Mouse (Mus musculus): ENCODE measurements around the gene Lims1. TPM values are rescaled to one million over a fixed set of nuclear protein-coding genes. Genes with fewer than 3 reads are reported as not detected.

Lims1 gene
- polyA plus RNA-seq, 1 experiment: 0.20 TPM

DNA sequence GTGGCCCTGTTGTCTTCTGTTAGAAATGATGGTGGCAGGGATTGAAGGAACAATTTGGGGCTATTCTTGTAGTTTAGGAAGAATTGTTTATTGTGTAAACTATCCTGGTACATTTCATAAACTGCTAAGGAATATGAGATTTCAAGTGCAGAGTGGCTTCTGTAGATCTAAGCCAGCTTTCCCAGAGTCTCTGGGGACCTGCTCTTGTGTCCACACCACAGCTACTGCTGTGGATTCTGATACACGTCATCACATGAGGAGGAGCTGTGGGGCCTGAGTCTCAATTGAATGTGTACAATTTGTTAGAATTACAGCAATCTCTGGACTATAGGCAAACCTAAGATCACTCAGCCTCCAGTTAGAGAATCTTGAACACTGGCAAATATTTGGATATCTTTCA is 15.3 kb downstream of the Lims1 start:
- Histone ChIP-seq H3K4me3 (replicated peaks) (no peak overlapping the region), H3K27me3 (ENCODE audit: control insufficient read depth) (no peaks in the 10 kb centered on the region), H3K36me3 (ENCODE audit: control insufficient read depth) (peaks cover 17% of the 10 kb centered on the region), H3K9me3 (ENCODE audit: control insufficient read depth, low read length) (no peaks in the 10 kb centered on the region), H3K4me1 (ENCODE audit: control insufficient read depth) (peaks cover 18% of the 10 kb centered on the region)
- TF ChIP-seq TAL1 (IDR thresholded peaks at IDR 0.05; ENCODE audit: low read length) (no peak), GATA1 (IDR thresholded peaks at IDR 0.05; ENCODE audit: low read length) (no peak)

DNA sequence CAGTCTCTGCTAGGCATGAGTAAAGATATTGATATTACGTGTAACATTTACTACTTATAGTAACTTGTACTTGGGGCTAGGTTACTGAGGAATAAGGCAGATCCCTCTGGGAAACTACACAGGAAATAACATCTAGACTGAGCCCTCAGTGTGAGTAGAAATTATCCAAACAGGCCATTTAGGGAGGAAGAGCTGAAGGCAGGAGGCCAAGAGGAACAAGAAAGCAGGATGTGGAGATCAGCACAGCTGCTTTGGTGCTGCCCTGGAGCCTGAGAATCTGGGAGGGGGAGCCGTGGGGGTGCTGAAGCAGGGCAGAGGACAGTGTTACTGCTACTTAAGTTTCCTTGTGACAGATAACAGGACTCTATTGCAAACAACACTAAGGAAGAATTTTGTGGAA is 18.4 kb downstream of the Lims1 start:
- Histone ChIP-seq H3K36me3 (ENCODE audit: control insufficient read depth) (peaks cover 12% of the 10 kb centered on the region), H3K4me1 (ENCODE audit: control insufficient read depth) (peaks cover 17% of the 10 kb centered on the region), H3K27me3 (ENCODE audit: control insufficient read depth) (no peaks in the 10 kb centered on the region), H3K4me3 (replicated peaks) (no peak overlapping the region), H3K9me3 (ENCODE audit: control insufficient read depth, low read length) (no peaks in the 10 kb centered on the region)
- TF ChIP-seq GATA1 (IDR thresholded peaks at IDR 0.05; ENCODE audit: low read length): no peak
- no peak for TF ChIP-seq TAL1 (IDR thresholded peaks at IDR 0.05; ENCODE audit: low read length)

GRCm38 (mm10) chr10:58342199-58342598 is 18.9 kb downstream of the Lims1 start:
- peaks cover 17% of the 10 kb centered on the region for H3K4me1 ChIP-seq (ENCODE audit: control insufficient read depth)
- TF ChIP-seq GATA1 (IDR thresholded peaks at IDR 0.05; ENCODE audit: low read length): no peak
- TF ChIP-seq TAL1 (IDR thresholded peaks at IDR 0.05; ENCODE audit: low read length): no peak
- H3K9me3 ChIP-seq (ENCODE audit: control insufficient read depth, low read length): no peaks in the 10 kb centered on the region
- peaks cover 12% of the 10 kb centered on the region for H3K36me3 ChIP-seq (ENCODE audit: control insufficient read depth)
- no peak overlapping the region for H3K4me3 ChIP-seq (replicated peaks)
- no peaks in the 10 kb centered on the region for H3K27me3 ChIP-seq (ENCODE audit: control insufficient read depth)

GRCm38 (mm10) chr10:58343552-58343951 is 20.3 kb downstream of the Lims1 start:
- Histone ChIP-seq H3K9me3 (ENCODE audit: control insufficient read depth, low read length) (no peaks in the 10 kb centered on the region), H3K36me3 (ENCODE audit: control insufficient read depth) (peaks cover 13% of the 10 kb centered on the region), H3K4me3 (replicated peaks) (no peak overlapping the region), H3K27me3 (ENCODE audit: control insufficient read depth) (no peaks in the 10 kb centered on the region), H3K4me1 (ENCODE audit: control insufficient read depth) (peaks cover 17% of the 10 kb centered on the region)
- TF ChIP-seq GATA1 (IDR thresholded peaks at IDR 0.05; ENCODE audit: low read length) (no peak), TAL1 (IDR thresholded peaks at IDR 0.05; ENCODE audit: low read length) (no peak)

- TF ChIP-seq TAL1 (IDR thresholded peaks at IDR 0.05; ENCODE audit: low read length) (no peak), GATA1 (IDR thresholded peaks at IDR 0.05; ENCODE audit: low read length) (no peak)
- Histone ChIP-seq H3K36me3 (ENCODE audit: control insufficient read depth) (peaks cover 19% of the 10 kb centered on the region), H3K4me1 (ENCODE audit: control insufficient read depth) (peaks cover 29% of the 10 kb centered on the region), H3K27me3 (ENCODE audit: control insufficient read depth) (no peaks in the 10 kb centered on the region), H3K9me3 (ENCODE audit: control insufficient read depth, low read length) (no peaks in the 10 kb centered on the region), H3K4me3 (replicated peaks) (no peak overlapping the region)
Measured at GRCm38 (mm10) chr10:58350600-58350999, 27.3 kb downstream of the Lims1 start.

DNA sequence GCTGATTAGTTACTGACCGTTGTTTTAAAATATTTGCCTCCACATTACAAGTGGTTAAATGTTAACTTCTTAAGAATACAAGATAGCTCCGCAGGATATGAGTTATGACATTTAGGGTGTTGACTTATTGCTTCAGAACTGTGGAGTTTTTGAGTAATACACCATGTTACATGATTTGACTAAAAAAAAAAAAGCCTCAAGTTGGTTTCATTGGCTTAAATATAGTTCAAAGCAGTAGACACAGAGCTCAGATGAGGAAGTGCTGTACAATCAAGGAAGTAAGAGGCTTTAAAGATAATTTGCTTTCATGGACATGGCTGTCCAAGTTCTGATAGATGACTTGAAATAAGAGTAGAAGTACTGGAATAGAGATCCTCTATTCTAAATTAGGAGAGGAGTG is 28.4 kb downstream of the Lims1 start:
- TF ChIP-seq GATA1 (IDR thresholded peaks at IDR 0.05; ENCODE audit: low read length) (no peak), TAL1 (IDR thresholded peaks at IDR 0.05; ENCODE audit: low read length) (no peak)
- Histone ChIP-seq H3K4me1 (ENCODE audit: control insufficient read depth) (peaks cover 31% of the 10 kb centered on the region), H3K27me3 (ENCODE audit: control insufficient read depth) (no peaks in the 10 kb centered on the region), H3K4me3 (replicated peaks) (no peak overlapping the region), H3K9me3 (ENCODE audit: control insufficient read depth, low read length) (no peaks in the 10 kb centered on the region), H3K36me3 (ENCODE audit: control insufficient read depth) (peaks cover 25% of the 10 kb centered on the region)

- Histone ChIP-seq H3K4me1 (ENCODE audit: control insufficient read depth) (peaks cover 31% of the 10 kb centered on the region), H3K27me3 (ENCODE audit: control insufficient read depth) (no peaks in the 10 kb centered on the region), H3K4me3 (replicated peaks) (no peak overlapping the region), H3K9me3 (ENCODE audit: control insufficient read depth, low read length) (no peaks in the 10 kb centered on the region), H3K36me3 (ENCODE audit: control insufficient read depth) (peaks cover 25% of the 10 kb centered on the region)
- TF ChIP-seq GATA1 (IDR thresholded peaks at IDR 0.05; ENCODE audit: low read length): no peak
- no peak for TF ChIP-seq TAL1 (IDR thresholded peaks at IDR 0.05; ENCODE audit: low read length)
Measured at GRCm38 (mm10) chr10:58352364-58352763, 29.1 kb downstream of the Lims1 start.

GRCm38 (mm10) chr10:58354561-58354960 is 31.3 kb downstream of the Lims1 start:
- no peaks in the 10 kb centered on the region for H3K27me3 ChIP-seq (ENCODE audit: control insufficient read depth)
- no peak overlapping the region for H3K4me3 ChIP-seq (replicated peaks)
- no peaks in the 10 kb centered on the region for H3K9me3 ChIP-seq (ENCODE audit: control insufficient read depth, low read length)
- TF ChIP-seq GATA1 (IDR thresholded peaks at IDR 0.05; ENCODE audit: low read length) (no peak), TAL1 (IDR thresholded peaks at IDR 0.05; ENCODE audit: low read length) (no peak)
- peaks cover 35% of the 10 kb centered on the region for H3K4me1 ChIP-seq (ENCODE audit: control insufficient read depth)
- H3K36me3 ChIP-seq (ENCODE audit: control insufficient read depth): peaks cover 29% of the 10 kb centered on the region

- TF ChIP-seq TAL1 (IDR thresholded peaks at IDR 0.05; ENCODE audit: low read length) (no peak), GATA1 (IDR thresholded peaks at IDR 0.05; ENCODE audit: low read length) (no peak)
- Histone ChIP-seq H3K9me3 (ENCODE audit: control insufficient read depth, low read length) (no peaks in the 10 kb centered on the region), H3K36me3 (ENCODE audit: control insufficient read depth) (peaks cover 26% of the 10 kb centered on the region), H3K4me3 (replicated peaks) (no peak overlapping the region), H3K27me3 (ENCODE audit: control insufficient read depth) (no peaks in the 10 kb centered on the region), H3K4me1 (ENCODE audit: control insufficient read depth) (peaks cover 37% of the 10 kb centered on the region)
Measured at GRCm38 (mm10) chr10:58356460-58356859, 33.2 kb downstream of the Lims1 start.

DNA sequence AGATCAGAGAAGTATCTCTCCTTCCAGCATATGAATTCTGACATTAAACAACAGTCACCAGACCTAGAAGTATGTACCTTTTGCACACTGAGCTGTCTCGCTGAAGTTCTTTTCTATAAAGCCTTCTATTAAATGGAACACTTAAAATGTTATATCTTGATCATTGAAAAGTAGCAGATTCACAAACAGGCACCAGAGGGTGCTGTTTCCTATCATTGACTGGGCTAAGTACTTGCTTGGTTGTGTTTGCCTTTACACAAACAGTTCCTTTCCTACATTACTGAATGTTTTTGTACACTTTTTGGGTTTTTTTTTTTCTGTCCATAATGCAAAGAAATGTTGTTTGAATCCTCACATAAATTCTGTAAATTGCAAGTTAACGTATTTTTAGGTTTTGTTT is 35.9 kb downstream of the Lims1 start:
- Histone ChIP-seq H3K27me3 (ENCODE audit: control insufficient read depth) (no peaks in the 10 kb centered on the region), H3K9me3 (ENCODE audit: control insufficient read depth, low read length) (no peaks in the 10 kb centered on the region), H3K36me3 (ENCODE audit: control insufficient read depth) (peaks cover 31% of the 10 kb centered on the region), H3K4me3 (replicated peaks) (no peak overlapping the region), H3K4me1 (ENCODE audit: control insufficient read depth) (peaks cover 37% of the 10 kb centered on the region)
- TF ChIP-seq TAL1 (IDR thresholded peaks at IDR 0.05; ENCODE audit: low read length): no peak
- no peak for TF ChIP-seq GATA1 (IDR thresholded peaks at IDR 0.05; ENCODE audit: low read length)
